Mouse (Mus musculus): ENCODE data around the gene Itga9. TPM values are rescaled to one million over a fixed set of nuclear protein-coding genes. Genes with fewer than 3 reads are reported as not detected.

Gene Itga9
- polyA plus RNA-seq, 1 experiment from 2014 or later, result 6.0 TPM

- no peak for DNase-seq (ENCODE audit: low spot score)
- WGBS, result 73% methylated on average over 7 of the region's 7 CpGs
- H3K27me3 ChIP-seq (ENCODE audit: insufficient read depth, poor library complexity, severe bottlenecking), result no peaks in the 10 kb centered on the region
Observed at GRCm38 (mm10) chr9:118838910-118839667, 232.6 kb downstream of the Itga9 start.

GRCm38 (mm10) chr9:118841247-118841646 is 234.8 kb downstream of the Itga9 start:
- H3K36me3 ChIP-seq, result peaks cover 13% of the 10 kb centered on the region
- H3K27ac ChIP-seq, result peak overlapping the region; percentile 31; the same call in 1 of the 2 replicates
- DNase-seq (ENCODE audit: low spot score), result no peak
- 88% methylated on average over 6 of the region's 6 CpGs for WGBS
- H3K9me3 ChIP-seq, result 0 out of 2 replicates have a peak, but pooled peaks cover 5% of the 10 kb centered on the region
- H3K27me3 ChIP-seq (ENCODE audit: insufficient read depth, poor library complexity, severe bottlenecking), result no peaks in the 10 kb centered on the region
- no peak overlapping the region for H3K4me3 ChIP-seq
- peaks cover 9% of the 10 kb centered on the region; the same call in 1 of the 2 replicates for H3K4me1 ChIP-seq (replicated peaks)

More at GRCm38 (mm10) chr9:118838910-118839667, 232.6 kb downstream of the Itga9 start:
- no peak overlapping the region for H3K27ac ChIP-seq
- H3K4me3 ChIP-seq, result no peak overlapping the region
- peaks cover 9% of the 10 kb centered on the region; the same call in 1 of the 2 replicates for H3K4me1 ChIP-seq (replicated peaks)
- peaks cover 13% of the 10 kb centered on the region for H3K36me3 ChIP-seq
- 0 out of 2 replicates have a peak, but pooled peaks cover 5% of the 10 kb centered on the region for H3K9me3 ChIP-seq

GRCm38 (mm10) chr9:118841907-118842432 is 235.5 kb downstream of the Itga9 start:
- peaks cover 9% of the 10 kb centered on the region; the same call in 1 of the 2 replicates for H3K4me1 ChIP-seq (replicated peaks)
- WGBS, result 74% methylated on average over 7 of the region's 7 CpGs
- no peaks in the 10 kb centered on the region for H3K27me3 ChIP-seq (ENCODE audit: insufficient read depth, poor library complexity, severe bottlenecking)
- H3K9me3 ChIP-seq, result 0 out of 2 replicates have a peak, but pooled peaks cover 5% of the 10 kb centered on the region
- no peak for DNase-seq (ENCODE audit: low spot score)
- H3K27ac ChIP-seq, result peak overlapping the region; percentile 31; the same call in 1 of the 2 replicates
- no peak overlapping the region for H3K4me3 ChIP-seq
- H3K36me3 ChIP-seq, result peaks cover 8% of the 10 kb centered on the region; the same call in 1 of the 2 replicates

GRCm38 (mm10) chr9:118843711-118844110 is 237.2 kb downstream of the Itga9 start:
- no peaks in the 10 kb centered on the region for H3K27me3 ChIP-seq (ENCODE audit: insufficient read depth, poor library complexity, severe bottlenecking)
- peaks cover 14% of the 10 kb centered on the region; the same call in 1 of the 2 replicates for H3K36me3 ChIP-seq
- WGBS, result 89% methylated on average over 5 of the region's 5 CpGs
- H3K4me3 ChIP-seq, result no peak overlapping the region
- DNase-seq (ENCODE audit: low spot score), result no peak
- no peak overlapping the region for H3K27ac ChIP-seq
- H3K9me3 ChIP-seq, result 0 out of 2 replicates have a peak, but pooled peaks cover 5% of the 10 kb centered on the region
- peaks cover 9% of the 10 kb centered on the region; the same call in 1 of the 2 replicates for H3K4me1 ChIP-seq (replicated peaks)

GRCm38 (mm10) chr9:118845003-118845402 is 238.5 kb downstream of the Itga9 start:
- H3K27me3 ChIP-seq (ENCODE audit: insufficient read depth, poor library complexity, severe bottlenecking), result no peaks in the 10 kb centered on the region
- DNase-seq (ENCODE audit: low spot score), result no peak
- no peak overlapping the region for H3K27ac ChIP-seq
- no peaks in the 10 kb centered on the region for H3K9me3 ChIP-seq
- H3K4me1 ChIP-seq (replicated peaks), result 0 out of 2 replicates have a peak, but pooled peaks cover 9% of the 10 kb centered on the region
- H3K36me3 ChIP-seq, result 0 out of 2 replicates have a peak, but pooled peaks cover 8% of the 10 kb centered on the region
- WGBS, result 62% methylated on average over 5 of the region's 5 CpGs
- H3K4me3 ChIP-seq, result no peak overlapping the region

- Histone ChIP-seq H3K4me1 (replicated peaks) (0 out of 2 replicates have a peak, but pooled peaks cover 2% of the 10 kb centered on the region), H3K27ac (no peak overlapping the region), H3K4me3 (no peak overlapping the region), H3K27me3 (ENCODE audit: insufficient read depth, poor library complexity, severe bottlenecking) (no peaks in the 10 kb centered on the region), H3K36me3 (0 out of 2 replicates have a peak, but pooled peaks cover 5% of the 10 kb centered on the region), H3K9me3 (no peaks in the 10 kb centered on the region)
- no peak for DNase-seq (ENCODE audit: low spot score)
- 87% methylated on average over 3 of the region's 3 CpGs for WGBS
Observed at GRCm38 (mm10) chr9:118846766-118847165, 240.3 kb downstream of the Itga9 start.

GRCm38 (mm10) chr9:118856665-118857064 is 250.2 kb downstream of the Itga9 start:
- no peak overlapping the region for H3K27ac ChIP-seq
- no peaks in the 10 kb centered on the region for H3K36me3 ChIP-seq
- H3K4me3 ChIP-seq, result no peak overlapping the region
- peaks cover 17% of the 10 kb centered on the region for H3K4me1 ChIP-seq (replicated peaks)
- no peaks in the 10 kb centered on the region for H3K9me3 ChIP-seq
- 91% methylated on average over 9 of the region's 9 CpGs for WGBS
- no peak for DNase-seq (ENCODE audit: low spot score)
- H3K27me3 ChIP-seq (ENCODE audit: insufficient read depth, poor library complexity, severe bottlenecking), result no peaks in the 10 kb centered on the region

GRCm38 (mm10) chr9:118860613-118861141 is 254.2 kb downstream of the Itga9 start:
- no peak overlapping the region for H3K4me3 ChIP-seq
- DNase-seq (ENCODE audit: low spot score), result no peak
- no peaks in the 10 kb centered on the region for H3K27me3 ChIP-seq (ENCODE audit: insufficient read depth, poor library complexity, severe bottlenecking)
- H3K4me1 ChIP-seq (replicated peaks), result peaks cover 38% of the 10 kb centered on the region
- no peaks in the 10 kb centered on the region for H3K9me3 ChIP-seq
- H3K27ac ChIP-seq, result peak overlapping the region; percentile 42; the same call in 1 of the 2 replicates
- 68% methylated on average over 12 of the region's 12 CpGs for WGBS
- no peaks in the 10 kb centered on the region for H3K36me3 ChIP-seq

GRCm38 (mm10) chr9:118862214-118862613 is 255.7 kb downstream of the Itga9 start:
- H3K9me3 ChIP-seq, result no peaks in the 10 kb centered on the region
- H3K36me3 ChIP-seq, result no peaks in the 10 kb centered on the region
- H3K4me3 ChIP-seq, result no peak overlapping the region
- H3K27me3 ChIP-seq (ENCODE audit: insufficient read depth, poor library complexity, severe bottlenecking), result no peaks in the 10 kb centered on the region
- DNase-seq (ENCODE audit: low spot score), result no peak
- peaks cover 38% of the 10 kb centered on the region for H3K4me1 ChIP-seq (replicated peaks)
- no peak overlapping the region for H3K27ac ChIP-seq
- WGBS, result 70% methylated on average over 12 of the region's 12 CpGs

- Histone ChIP-seq H3K36me3 (no peaks in the 10 kb centered on the region), H3K4me3 (no peak overlapping the region), H3K27me3 (ENCODE audit: insufficient read depth, poor library complexity, severe bottlenecking) (no peaks in the 10 kb centered on the region), H3K27ac (no peak overlapping the region), H3K9me3 (no peaks in the 10 kb centered on the region), H3K4me1 (replicated peaks) (peaks cover 38% of the 10 kb centered on the region)
- peak; percentile 63 for DNase-seq (ENCODE audit: low spot score)
- WGBS, result 62% methylated on average over 9 of the region's 9 CpGs
Observed at GRCm38 (mm10) chr9:118862852-118863260, 256.4 kb downstream of the Itga9 start.

- H3K9me3 ChIP-seq, result no peaks in the 10 kb centered on the region
- no peaks in the 10 kb centered on the region for H3K27me3 ChIP-seq (ENCODE audit: insufficient read depth, poor library complexity, severe bottlenecking)
- 90% methylated on average over 8 of the region's 8 CpGs for WGBS
- no peak overlapping the region for H3K27ac ChIP-seq
- H3K4me1 ChIP-seq (replicated peaks), result peaks cover 40% of the 10 kb centered on the region
- H3K4me3 ChIP-seq, result no peak overlapping the region
- no peak for DNase-seq (ENCODE audit: low spot score)
- no peaks in the 10 kb centered on the region for H3K36me3 ChIP-seq
Observed at GRCm38 (mm10) chr9:118863528-118863927, 257.0 kb downstream of the Itga9 start.

GRCm38 (mm10) chr9:118866949-118867348 is 260.5 kb downstream of the Itga9 start:
- no peaks in the 10 kb centered on the region for H3K9me3 ChIP-seq
- 0 out of 2 replicates have a peak, but pooled peaks cover 3% of the 10 kb centered on the region for H3K36me3 ChIP-seq
- DNase-seq (ENCODE audit: low spot score), result no peak
- H3K27me3 ChIP-seq (ENCODE audit: insufficient read depth, poor library complexity, severe bottlenecking), result no peaks in the 10 kb centered on the region
- H3K27ac ChIP-seq, result no peak overlapping the region
- no peak overlapping the region for H3K4me3 ChIP-seq
- WGBS, result 84% methylated on average over 2 of the region's 2 CpGs
- H3K4me1 ChIP-seq (replicated peaks), result peaks cover 20% of the 10 kb centered on the region
